Mouse (Mus musculus) hindbrain, embryonic 12.5 days (tissue): ENCODE results near the gene Il17f. TPM values are rescaled to one million over a fixed set of nuclear protein-coding genes. Genes with fewer than 3 reads are reported as not detected.
"Not testable (repeated sequence)": the region's sequence is repeated elsewhere in the genome, so short reads cannot be mapped to it uniquely, and the experiment has no call there.

Source experiments
- ATAC-seq: fragments of 200-750 bp; cut with Nextera tagmentation; 2 replicates; pipeline ENCODE4 v1.8.0; 2017; ENCODE audit warnings: moderate TSS enrichment; ENCODE audit not compliant: low FRiP score
- H3K27ac ChIP-seq: fragments of 300-500 bp; sonication (generic); 2 replicates; pipeline ENCODE4 v1.5.1; 2016; ENCODE audit warnings: mild to moderate bottlenecking
- H3K27me3 ChIP-seq: fragments of 300-500 bp; sonication (generic); 2 replicates; pipeline ENCODE4 v1.6.1; 2016; ENCODE audit warnings: mild to moderate bottlenecking
- H3K36me3 ChIP-seq: fragments of 300-500 bp; sonication (generic); 2 replicates; pipeline ENCODE4 v1.6.1; 2016; ENCODE audit warnings: mild to moderate bottlenecking
- H3K4me1 ChIP-seq: fragments of 300-500 bp; sonication (generic); 2 replicates; pipeline ENCODE4 v1.6.1; 2016
- H3K4me2 ChIP-seq: fragments of 300-500 bp; sonication (generic); replicated peaks from 2 replicates; pipeline ENCODE4 v1.6.1; 2016; ENCODE audit warnings: mild to moderate bottlenecking
- H3K4me3 ChIP-seq: fragments of 300-500 bp; sonication (generic); 2 replicates; pipeline ENCODE4 v1.5.1; 2016; ENCODE audit warnings: mild to moderate bottlenecking
- H3K9ac ChIP-seq: fragments of 300-500 bp; sonication (generic); 2 replicates; pipeline ENCODE4 v1.6.1; 2016; ENCODE audit warnings: mild to moderate bottlenecking, moderate library complexity
- H3K9me3 ChIP-seq: fragments of 300-500 bp; sonication (generic); replicated peaks from 2 replicates; pipeline ENCODE4 v1.6.1; 2016; ENCODE audit warnings: mild to moderate bottlenecking
- WGBS: fragments of 180-500 bp; shearing (Covaris S2); methylation state at CpG from one replicate; pipeline ENCODE4 v1.1.7; 2016; 5-methylcytosine and 5-hydroxymethylcytosine counted together
- polyA plus RNA-seq: library from polyadenylated mRNA; unstranded; fragments of >200 nt; fragmentation: Nextera tagmentation; extraction: Ambion mirVana; gene quantifications from 2 replicates; pipeline ENCODE4 v1.2.1, GENCODE M21; 2016

Il17f gene
- polyA plus RNA-seq, 1 experiment from 2014 or later, result 0.37 TPM

- not testable (repeated sequence) for H3K9me3 ChIP-seq, H3K9ac ChIP-seq, H3K4me1 ChIP-seq, H3K4me3 ChIP-seq, ATAC-seq, H3K36me3 ChIP-seq, H3K27me3 ChIP-seq, H3K4me2 ChIP-seq, H3K27ac ChIP-seq
- WGBS, result 85% methylated on average over 4 of the region's 4 CpGs
Measured at GRCm38 (mm10) chr1:20774026-20774730, 16.2 kb downstream of the Il17f start.

- no peak overlapping the region for H3K4me2 ChIP-seq
- no peaks in the 10 kb centered on the region for H3K9me3 ChIP-seq
- no peak overlapping the region for H3K27ac ChIP-seq
- no peak overlapping the region for H3K4me3 ChIP-seq
- 78% methylated on average over 6 of the region's 6 CpGs for WGBS
- no peaks in the 10 kb centered on the region for H3K27me3 ChIP-seq
- H3K36me3 ChIP-seq, result no peaks in the 10 kb centered on the region
- no peak overlapping the region for H3K9ac ChIP-seq
- no peak for ATAC-seq
- no peaks in the 10 kb centered on the region for H3K4me1 ChIP-seq
Measured at GRCm38 (mm10) chr1:20766526-20766925, 23.9 kb downstream of the Il17f start.

GRCm38 (mm10) chr1:20761411-20761810 is 29.0 kb downstream of the Il17f start:
- ATAC-seq, result no peak
- Histone ChIP-seq H3K36me3 (no peaks in the 10 kb centered on the region), H3K27ac (no peak overlapping the region), H3K4me2 (no peak overlapping the region), H3K4me1 (no peaks in the 10 kb centered on the region), H3K4me3 (no peak overlapping the region), H3K27me3 (no peaks in the 10 kb centered on the region), H3K9me3 (no peaks in the 10 kb centered on the region), H3K9ac (no peak overlapping the region)
- 46% methylated on average over 4 of the region's 4 CpGs for whole genome bisulfite sequencing

- ATAC-seq, result no peak
- Histone ChIP-seq H3K9me3 (no peaks in the 10 kb centered on the region), H3K27me3 (no peaks in the 10 kb centered on the region), H3K4me1 (no peaks in the 10 kb centered on the region), H3K36me3 (no peaks in the 10 kb centered on the region), H3K4me3 (no peak overlapping the region), H3K9ac (no peak overlapping the region), H3K4me2 (no peak overlapping the region), H3K27ac (no peak overlapping the region)
- WGBS, result 87% methylated on average over 5 of the region's 5 CpGs
Measured at GRCm38 (mm10) chr1:20760331-20760730, 30.1 kb downstream of the Il17f start.

GRCm38 (mm10) chr1:20759799-20760198 is 30.6 kb downstream of the Il17f start:
- H3K4me2 ChIP-seq, result no peak overlapping the region
- 84% methylated on average over 10 of the region's 10 CpGs for WGBS

GRCm38 (mm10) chr1:20757586-20757985 is 32.8 kb downstream of the Il17f start:
- Histone ChIP-seq H3K36me3 (no peaks in the 10 kb centered on the region), H3K27ac (no peak overlapping the region)
- WGBS, result 90% methylated on average over 3 of the region's 3 CpGs

More at GRCm38 (mm10) chr1:20759799-20760198, 30.6 kb downstream of the Il17f start:
- no peak overlapping the region for H3K9ac ChIP-seq
- H3K27ac ChIP-seq, result no peak overlapping the region
- H3K36me3 ChIP-seq, result no peaks in the 10 kb centered on the region
- H3K4me3 ChIP-seq, result no peak overlapping the region
- H3K27me3 ChIP-seq, result no peaks in the 10 kb centered on the region
- no peaks in the 10 kb centered on the region for H3K4me1 ChIP-seq
- no peak for ATAC-seq
- no peaks in the 10 kb centered on the region for H3K9me3 ChIP-seq

GRCm38 (mm10) chr1:20754439-20754838 is 36.0 kb downstream of the Il17f start:
- no peak overlapping the region for H3K4me2 ChIP-seq
- no peaks in the 10 kb centered on the region for H3K4me1 ChIP-seq
- no peak for ATAC-seq
- H3K4me3 ChIP-seq, result no peak overlapping the region
- no peak overlapping the region for H3K27ac ChIP-seq
- no peaks in the 10 kb centered on the region for H3K36me3 ChIP-seq
- H3K9me3 ChIP-seq, result no peaks in the 10 kb centered on the region; the same call in 1 of the 2 replicates
- no peak overlapping the region for H3K9ac ChIP-seq
- WGBS, result 89% methylated on average over 10 of the region's 10 CpGs
- no peaks in the 10 kb centered on the region for H3K27me3 ChIP-seq

More at GRCm38 (mm10) chr1:20757586-20757985, 32.8 kb downstream of the Il17f start:
- ATAC-seq, result no peak
- Histone ChIP-seq H3K4me1 (no peaks in the 10 kb centered on the region), H3K27me3 (no peaks in the 10 kb centered on the region), H3K4me3 (no peak overlapping the region), H3K9ac (no peak overlapping the region), H3K4me2 (no peak overlapping the region), H3K9me3 (no peaks in the 10 kb centered on the region)

GRCm38 (mm10) chr1:20740496-20740998 is 49.9 kb downstream of the Il17f start:
- Histone ChIP-seq H3K27ac (no peak overlapping the region), H3K4me2 (no peak overlapping the region), H3K9ac (no peak overlapping the region), H3K27me3 (no peaks in the 10 kb centered on the region), H3K36me3 (no peaks in the 10 kb centered on the region), H3K4me1 (no peaks in the 10 kb centered on the region), H3K4me3 (no peak overlapping the region), H3K9me3 (no peaks in the 10 kb centered on the region)
- 84% methylated on average over 3 of the region's 3 CpGs for WGBS
- ATAC-seq, result no peak

- WGBS, result 86% methylated on average over 2 of the region's 2 CpGs
- no peak overlapping the region for H3K4me3 ChIP-seq
- no peak overlapping the region for H3K27ac ChIP-seq
- ATAC-seq, result no peak
- no peaks in the 10 kb centered on the region for H3K36me3 ChIP-seq
- no peak overlapping the region for H3K4me2 ChIP-seq
- no peaks in the 10 kb centered on the region for H3K9me3 ChIP-seq
- no peaks in the 10 kb centered on the region for H3K27me3 ChIP-seq
- H3K4me1 ChIP-seq, result no peaks in the 10 kb centered on the region
- no peak overlapping the region for H3K9ac ChIP-seq
Measured at GRCm38 (mm10) chr1:20738483-20738882, 51.9 kb downstream of the Il17f start.

- WGBS, result 96% methylated on average over 4 of the region's 4 CpGs
- Histone ChIP-seq H3K36me3 (no peaks in the 10 kb centered on the region), H3K4me3 (no peak overlapping the region), H3K27me3 (no peaks in the 10 kb centered on the region), H3K27ac (no peak overlapping the region), H3K4me1 (no peaks in the 10 kb centered on the region), H3K9me3 (no peaks in the 10 kb centered on the region), H3K9ac (no peak overlapping the region), H3K4me2 (no peak overlapping the region)
- no peak for ATAC-seq
Measured at GRCm38 (mm10) chr1:20736572-20736971, 53.8 kb downstream of the Il17f start.

- ATAC-seq, result no peak
Measured at GRCm38 (mm10) chr1:20730903-20731302, 59.5 kb downstream of the Il17f start, which contains the start of gene Il17a. Gene Il17a, plus strand, starts transcription at chr1:20730905.

More at GRCm38 (mm10) chr1:20730903-20731302, 59.5 kb downstream of the Il17f start, which contains the start of gene Il17a:
- H3K9me3 ChIP-seq, result peaks cover 7% of the 10 kb centered on the region; the same call in 1 of the 2 replicates
- WGBS, result 93% methylated on average over 10 of the region's 10 CpGs
- H3K9ac ChIP-seq, result no peak within 1 kb of the TSS
- no peak within 1 kb of the TSS for H3K27ac ChIP-seq
- H3K36me3 ChIP-seq, result no peaks in the 10 kb centered on the region
- H3K27me3 ChIP-seq, result no peaks in the 10 kb centered on the region
- no peak within 1 kb of the TSS for H3K4me3 ChIP-seq
- no peaks in the 10 kb centered on the region for H3K4me1 ChIP-seq
- H3K4me2 ChIP-seq, result no peak within 1 kb of the TSS
